Mouse (Mus musculus): ENCODE results near the gene Dbndd1. TPM values are rescaled to one million over a fixed set of nuclear protein-coding genes. Genes with fewer than 3 reads are reported as not detected.
"Not testable (repeated sequence)": the region's sequence is repeated elsewhere in the genome, so short reads cannot be mapped to it uniquely, and the experiment has no call there.

The Dbndd1 gene
- 5.3 and 6.0 TPM in 2 replicates for polyA plus RNA-seq (2015; fragmentation: Nextera tagmentation; extraction: Ambion mirVana)

GRCm38 (mm10) chr8:123514781-123515539 is at the start of gene Dbndd1:
Gene Dbndd1, minus strand, starts transcription at chr8:123515463.
- ATAC-seq (ENCODE audit: insufficient number of reproducible peaks, insufficient read depth, low FRiP score, low TSS enrichment, low read depth): peak; percentile 23; the same call in 1 of the 2 replicates

DNA sequence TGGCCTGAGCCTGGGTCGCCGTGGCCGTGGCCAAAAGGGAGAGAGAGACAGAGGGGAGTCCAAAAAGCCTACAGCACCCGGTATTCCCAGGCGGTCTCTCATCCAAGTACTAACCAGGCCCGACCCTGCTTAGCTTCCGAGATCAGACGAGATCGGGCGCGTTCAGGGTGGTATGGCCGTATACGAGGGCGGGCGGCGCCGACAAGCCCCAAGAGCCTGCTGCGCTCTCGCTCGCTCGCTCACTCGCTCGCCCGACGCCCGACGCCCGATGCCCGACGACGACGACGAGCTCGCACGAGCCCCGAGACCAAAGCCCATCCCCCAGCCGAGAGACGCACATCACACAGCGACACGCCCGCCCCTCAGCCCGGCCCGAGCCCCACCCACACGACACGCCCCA is 49.0 kb upstream of the Dbndd1 start:
- not testable (repeated sequence) for H3K4me1 ChIP-seq; H3K4me2 ChIP-seq; H3K36me3 ChIP-seq; ATAC-seq (ENCODE audit: insufficient number of reproducible peaks, insufficient read depth, low FRiP score, low TSS enrichment, low read depth); H3K9me3 ChIP-seq; H3K27me3 ChIP-seq; H3K4me3 ChIP-seq; H3K27ac ChIP-seq; H3K9ac ChIP-seq
- 20% methylated on average over 1 of the region's 45 CpGs for WGBS

More at GRCm38 (mm10) chr8:123514781-123515539, at the start of gene Dbndd1:
- Histone ChIP-seq H3K9ac (peak within 1 kb of the TSS; percentile 75), H3K27ac (no peak within 1 kb of the TSS), H3K27me3 (peaks cover 50% of the 10 kb centered on the region), H3K4me2 (peak within 1 kb of the TSS; percentile 97), H3K9me3 (no peaks in the 10 kb centered on the region), H3K36me3 (no peaks in the 10 kb centered on the region; the same call in none of the 2 replicates), H3K4me3 (peak within 1 kb of the TSS; percentile 72), H3K4me1 (peaks cover 29% of the 10 kb centered on the region)
- WGBS: under 1% methylated on average over 51 of the region's 63 CpGs

DNA sequence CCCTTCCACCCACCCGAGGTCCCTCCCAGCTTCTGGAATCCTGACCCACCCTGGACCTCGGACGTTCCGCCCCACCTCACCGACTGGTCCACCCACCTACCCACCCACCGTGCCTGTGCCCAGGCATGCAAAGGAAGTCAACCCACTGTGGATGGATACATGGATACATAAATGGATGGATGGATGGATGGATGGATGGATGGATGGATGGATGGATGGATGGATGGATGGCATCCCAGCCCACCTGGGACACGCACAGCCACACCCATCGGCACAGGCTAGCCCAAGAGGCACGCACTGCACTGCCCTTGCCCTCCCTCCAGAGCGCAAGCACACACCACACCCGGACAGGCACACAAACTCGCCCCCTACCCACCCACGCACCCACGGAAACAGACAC is 22.4 kb upstream of the Dbndd1 start:
- WGBS: 74% methylated on average over 7 of the region's 14 CpGs
- H3K4me3 ChIP-seq; H3K9ac ChIP-seq; H3K27ac ChIP-seq; H3K4me2 ChIP-seq; H3K27me3 ChIP-seq; H3K9me3 ChIP-seq; ATAC-seq (ENCODE audit: insufficient number of reproducible peaks, insufficient read depth, low FRiP score, low TSS enrichment, low read depth); H3K4me1 ChIP-seq: not testable (repeated sequence)
- peaks cover 43% of the 10 kb centered on the region for H3K36me3 ChIP-seq

- Histone ChIP-seq H3K9me3 (no peaks in the 10 kb centered on the region), H3K36me3 (peaks cover 50% of the 10 kb centered on the region)
- no peak for ATAC-seq (ENCODE audit: insufficient number of reproducible peaks, insufficient read depth, low FRiP score, low TSS enrichment, low read depth)
These were observed 21.7 kb upstream of the Dbndd1 start for GRCm38 (mm10) chr8:123536990-123537380.

GRCm38 (mm10) chr8:123536242-123536989 is 21.2 kb upstream of the Dbndd1 start:
- Histone ChIP-seq H3K4me2 (no peak overlapping the region), H3K36me3 (peaks cover 56% of the 10 kb centered on the region), H3K9me3 (no peaks in the 10 kb centered on the region), H3K27ac (no peak overlapping the region), H3K27me3 (peaks cover 5% of the 10 kb centered on the region), H3K4me3 (no peak overlapping the region), H3K9ac (no peak overlapping the region), H3K4me1 (no peaks in the 10 kb centered on the region)
- ATAC-seq (ENCODE audit: insufficient number of reproducible peaks, insufficient read depth, low FRiP score, low TSS enrichment, low read depth): no peak
- WGBS: 86% methylated on average over 9 of the region's 9 CpGs

More at GRCm38 (mm10) chr8:123536990-123537380, 21.7 kb upstream of the Dbndd1 start:
- Histone ChIP-seq H3K9ac (no peak overlapping the region), H3K4me2 (no peak overlapping the region), H3K27me3 (peaks cover 5% of the 10 kb centered on the region), H3K4me1 (no peaks in the 10 kb centered on the region), H3K27ac (no peak overlapping the region), H3K4me3 (no peak overlapping the region)
- 34% methylated on average over 10 of the region's 10 CpGs for WGBS

DNA sequence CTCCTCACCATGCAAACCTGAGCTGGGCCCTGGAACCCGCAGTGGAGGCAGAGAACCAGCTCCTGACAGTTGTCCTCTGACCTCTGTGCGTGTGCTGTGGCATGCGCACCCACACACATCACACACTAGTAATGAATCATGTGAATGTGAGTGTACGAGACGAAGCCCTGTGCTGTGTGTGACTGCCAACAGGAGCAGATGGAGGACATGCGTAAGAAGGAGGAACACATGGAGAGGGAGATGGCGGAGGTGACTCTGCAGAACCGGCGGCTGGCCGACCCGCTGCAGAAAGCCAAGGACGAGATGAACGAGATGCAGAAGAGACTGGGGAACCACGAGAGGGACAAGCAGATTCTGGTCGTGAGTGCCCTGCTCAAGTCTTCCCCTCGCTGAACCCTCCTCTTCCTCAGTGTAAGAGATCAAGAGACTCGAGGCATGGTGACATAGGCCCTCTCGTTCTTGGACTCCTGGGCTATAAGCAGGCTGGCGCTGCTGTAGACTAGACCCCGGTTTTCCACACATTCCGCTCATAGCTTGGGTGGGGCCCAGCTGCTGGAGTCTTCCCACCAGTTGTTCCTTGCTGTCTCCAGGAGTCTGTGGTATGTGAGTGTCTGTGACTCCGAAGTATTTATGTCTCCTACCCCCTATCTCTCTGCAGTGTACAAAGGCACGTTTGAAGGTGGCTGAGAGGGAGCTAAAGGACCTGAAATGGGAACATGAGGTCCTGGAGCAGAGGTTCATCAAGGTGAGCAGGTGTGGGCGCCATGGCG is 12.6 kb upstream of the Dbndd1 start:
- Histone ChIP-seq H3K27me3 (no peaks in the 10 kb centered on the region), H3K4me2 (no peak overlapping the region), H3K4me3 (no peak overlapping the region), H3K4me1 (no peaks in the 10 kb centered on the region), H3K9me3 (no peaks in the 10 kb centered on the region), H3K27ac (no peak overlapping the region), H3K9ac (no peak overlapping the region), H3K36me3 (peaks cover 99% of the 10 kb centered on the region)
- ATAC-seq (ENCODE audit: insufficient number of reproducible peaks, insufficient read depth, low FRiP score, low TSS enrichment, low read depth): no peak
- 91% methylated on average over 25 of the region's 25 CpGs for WGBS

- ATAC-seq (ENCODE audit: insufficient number of reproducible peaks, insufficient read depth, low FRiP score, low TSS enrichment, low read depth); H3K9ac ChIP-seq; H3K4me3 ChIP-seq; H3K4me2 ChIP-seq; H3K9me3 ChIP-seq; H3K27ac ChIP-seq: not testable (repeated sequence)
- peaks cover 22% of the 10 kb centered on the region for H3K27me3 ChIP-seq
- peaks cover 42% of the 10 kb centered on the region for H3K36me3 ChIP-seq
- peaks cover 15% of the 10 kb centered on the region for H3K4me1 ChIP-seq
- 91% methylated on average over 1 of the region's 1 CpGs for WGBS
These were observed 4.8 kb upstream of the Dbndd1 start for GRCm38 (mm10) chr8:123520048-123520447.

DNA sequence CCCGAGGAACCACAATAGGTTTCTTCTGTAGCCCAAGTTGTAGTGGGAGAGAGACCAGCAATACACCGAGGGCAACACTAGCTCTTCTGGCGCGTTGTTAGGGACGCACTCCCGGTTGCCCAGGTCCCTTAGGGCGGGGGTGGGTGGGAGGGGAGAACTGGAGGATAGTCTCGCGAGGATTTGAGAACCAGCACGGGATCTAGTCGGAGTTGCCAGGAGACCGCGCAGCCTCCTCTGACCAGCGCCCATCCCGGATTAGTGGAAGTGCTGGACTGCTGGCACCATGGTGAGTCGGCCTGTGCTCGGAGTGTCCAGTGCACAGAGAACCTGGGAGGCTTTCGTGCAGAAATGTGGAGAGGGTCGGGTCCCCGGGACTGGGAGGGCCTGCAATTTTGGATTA is 3.4 kb upstream of the Dbndd1 start, which contains the start of gene Gas8:
TSS of gene Gas8 (plus strand) at position 168 of the 400 bp plus-strand sequence.
- peaks cover 36% of the 10 kb centered on the region for H3K27me3 ChIP-seq
- 0% methylated on average over 20 of the region's 20 CpGs for WGBS

GRCm38 (mm10) chr8:123518172-123518571 is 2.9 kb upstream of the Dbndd1 start:
- no peak for ATAC-seq (ENCODE audit: insufficient number of reproducible peaks, insufficient read depth, low FRiP score, low TSS enrichment, low read depth)
- H3K27me3 ChIP-seq: peaks cover 41% of the 10 kb centered on the region
- H3K9me3 ChIP-seq: no peaks in the 10 kb centered on the region
- H3K4me2 ChIP-seq: peak overlapping the region; percentile 95
- H3K9ac ChIP-seq: no peak overlapping the region
- H3K27ac ChIP-seq: no peak overlapping the region
- peak overlapping the region; percentile 82 for H3K4me3 ChIP-seq
- 35% methylated on average over 10 of the region's 10 CpGs for WGBS
- H3K36me3 ChIP-seq: peaks cover 24% of the 10 kb centered on the region
- H3K4me1 ChIP-seq: peaks cover 29% of the 10 kb centered on the region

More for the DNA sequence above, 3.4 kb upstream of the Dbndd1 start, which contains the start of gene Gas8:
- peak within 1 kb of the TSS; percentile 91 for H3K9ac ChIP-seq
- no peaks in the 10 kb centered on the region for H3K9me3 ChIP-seq
- H3K4me3 ChIP-seq: peak within 1 kb of the TSS; percentile 82
- ATAC-seq (ENCODE audit: insufficient number of reproducible peaks, insufficient read depth, low FRiP score, low TSS enrichment, low read depth): peak; percentile 85
- peaks cover 26% of the 10 kb centered on the region for H3K4me1 ChIP-seq
- no peak within 1 kb of the TSS; the same call in 1 of the 2 replicates for H3K27ac ChIP-seq
- peak within 1 kb of the TSS; percentile 95 for H3K4me2 ChIP-seq
- peaks cover 28% of the 10 kb centered on the region for H3K36me3 ChIP-seq

- Histone ChIP-seq H3K4me1 (peaks cover 29% of the 10 kb centered on the region), H3K9ac (no peak overlapping the region), H3K27me3 (peaks cover 50% of the 10 kb centered on the region), H3K27ac (no peak overlapping the region), H3K4me2 (no peak overlapping the region), H3K4me3 (no peak overlapping the region), H3K9me3 (no peaks in the 10 kb centered on the region), H3K36me3 (peaks cover 10% of the 10 kb centered on the region; the same call in 1 of the 2 replicates)
- 33% methylated on average over 2 of the region's 2 CpGs for WGBS
- no peak for ATAC-seq (ENCODE audit: insufficient number of reproducible peaks, insufficient read depth, low FRiP score, low TSS enrichment, low read depth)
These were observed 1.3 kb upstream of the Dbndd1 start for GRCm38 (mm10) chr8:123516596-123516995.

DNA sequence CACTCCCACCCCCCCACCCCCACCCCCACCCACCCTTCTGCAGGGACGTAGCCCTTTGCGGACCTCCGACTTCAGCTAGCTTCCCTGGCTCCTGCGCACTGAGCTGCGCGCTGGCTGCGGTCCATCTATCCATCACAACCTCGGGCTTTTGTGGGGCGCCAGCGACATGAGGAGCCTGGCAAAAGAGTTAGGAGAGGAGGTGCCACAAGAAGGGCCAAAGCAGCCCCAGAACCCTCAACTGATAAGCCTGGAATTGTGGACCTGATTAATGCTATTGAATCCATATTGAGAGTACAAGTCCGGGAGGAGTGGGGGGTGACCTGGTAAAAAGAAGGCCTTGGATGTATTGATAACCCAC is 256 bp upstream of the Dbndd1 start:
- H3K4me3 ChIP-seq: peak overlapping the region; percentile 72
- WGBS: 2% methylated on average over 11 of the region's 11 CpGs
- H3K4me1 ChIP-seq: peaks cover 29% of the 10 kb centered on the region
- no peaks in the 10 kb centered on the region for H3K9me3 ChIP-seq
- no peak overlapping the region for H3K27ac ChIP-seq
- no peak for ATAC-seq (ENCODE audit: insufficient number of reproducible peaks, insufficient read depth, low FRiP score, low TSS enrichment, low read depth)
- no peak overlapping the region for H3K9ac ChIP-seq
- peak overlapping the region; percentile 97 for H3K4me2 ChIP-seq
- H3K36me3 ChIP-seq: peaks cover under 1% of the 10 kb centered on the region
- peaks cover 50% of the 10 kb centered on the region for H3K27me3 ChIP-seq

Data from embryonic facial prominence, embryonic 13.5 days (tissue).